Mouse (Mus musculus) forebrain, postnatal 0 days (tissue): ENCODE results near the gene Itgax. TPM values are rescaled to one million over a fixed set of nuclear protein-coding genes. Genes with fewer than 3 reads are reported as not detected.

Experiments
- ATAC-seq: fragments of 200-750 bp; cut with Nextera tagmentation; 2 replicates; pipeline ENCODE4 v1.8.0; 2017; ENCODE audit warnings: mild to moderate bottlenecking, moderate library complexity
- DNase-seq: peaks from one replicate; pipeline ENCODE4 v3.0.0-alpha.2; 2015
- H3K27ac ChIP-seq: fragments of 300-500 bp; sonication (generic); 2 replicates; pipeline ENCODE4 v1.5.1; 2014; ENCODE audit warnings: low read depth, mild to moderate bottlenecking, antibody characterized with exemption, low read length, moderate library complexity, mixed read lengths
- H3K27me3 ChIP-seq: fragments of 300-500 bp; sonication (generic); 2 replicates; pipeline ENCODE4 v1.6.1; 2014; ENCODE audit warnings: mild to moderate bottlenecking, low read length, mixed read lengths; ENCODE audit not compliant: insufficient read depth
- H3K36me3 ChIP-seq: fragments of 300-500 bp; sonication (generic); 2 replicates; pipeline ENCODE4 v1.6.1; 2014; ENCODE audit warnings: mild to moderate bottlenecking, moderate library complexity; ENCODE audit not compliant: insufficient read depth
- H3K4me1 ChIP-seq: fragments of 300-500 bp; sonication (generic); 2 replicates; pipeline ENCODE4 v1.6.1; 2014; ENCODE audit warnings: antibody characterized with exemption; ENCODE audit not compliant: insufficient read depth
- H3K4me2 ChIP-seq: fragments of 300-500 bp; sonication (generic); 2 replicates; pipeline ENCODE4 v1.6.1; 2014; ENCODE audit warnings: low read depth, mild to moderate bottlenecking, moderate library complexity
- H3K4me3 ChIP-seq: fragments of 300-500 bp; sonication (generic); 2 replicates; pipeline ENCODE4 v1.5.1; 2014; ENCODE audit warnings: low read depth, low read length, mixed read lengths
- H3K9ac ChIP-seq: fragments of 300-500 bp; sonication (generic); 2 replicates; pipeline ENCODE4 v1.6.1; 2014; ENCODE audit warnings: mild to moderate bottlenecking
- H3K9me3 ChIP-seq: fragments of 300-500 bp; sonication (generic); 2 replicates; pipeline ENCODE4 v1.6.1; 2016; ENCODE audit warnings: low read length
- CTCF ChIP-seq: sonication (generic); IDR thresholded peaks from 2 replicates; pipeline ENCODE4 v1.5.1; 2016; ENCODE audit warnings: antibody characterized with exemption, control low read depth, low read depth
- WGBS: fragments of 180-500 bp; shearing (Covaris S2); extraction: QIAGEN DNeasy Blood & Tissue Kit; methylation state at CpG from one replicate; pipeline ENCODE4 v1.1.7; 2014; 5-methylcytosine and 5-hydroxymethylcytosine counted together
- polyA plus RNA-seq: library from polyadenylated mRNA; unstranded; fragments of >200 nt; fragmentation: Nextera tagmentation; extraction: Ambion mirVana; gene quantifications from 2 replicates; pipeline ENCODE4 v1.2.1, GENCODE M21; 2015
- total RNA-seq: library from RNA; depleted of rRNA; stranded (reverse); fragments of >200 nt; gene quantifications from 2 replicates; pipeline ENCODE4 v1.2.3, GENCODE M21; 2014; rRNA removed

Itgax gene
- total RNA-seq, result 0.23 and 0.24 TPM in 2 replicates
- polyA plus RNA-seq, result 0.09 and 0.16 TPM in 2 replicates

DNA sequence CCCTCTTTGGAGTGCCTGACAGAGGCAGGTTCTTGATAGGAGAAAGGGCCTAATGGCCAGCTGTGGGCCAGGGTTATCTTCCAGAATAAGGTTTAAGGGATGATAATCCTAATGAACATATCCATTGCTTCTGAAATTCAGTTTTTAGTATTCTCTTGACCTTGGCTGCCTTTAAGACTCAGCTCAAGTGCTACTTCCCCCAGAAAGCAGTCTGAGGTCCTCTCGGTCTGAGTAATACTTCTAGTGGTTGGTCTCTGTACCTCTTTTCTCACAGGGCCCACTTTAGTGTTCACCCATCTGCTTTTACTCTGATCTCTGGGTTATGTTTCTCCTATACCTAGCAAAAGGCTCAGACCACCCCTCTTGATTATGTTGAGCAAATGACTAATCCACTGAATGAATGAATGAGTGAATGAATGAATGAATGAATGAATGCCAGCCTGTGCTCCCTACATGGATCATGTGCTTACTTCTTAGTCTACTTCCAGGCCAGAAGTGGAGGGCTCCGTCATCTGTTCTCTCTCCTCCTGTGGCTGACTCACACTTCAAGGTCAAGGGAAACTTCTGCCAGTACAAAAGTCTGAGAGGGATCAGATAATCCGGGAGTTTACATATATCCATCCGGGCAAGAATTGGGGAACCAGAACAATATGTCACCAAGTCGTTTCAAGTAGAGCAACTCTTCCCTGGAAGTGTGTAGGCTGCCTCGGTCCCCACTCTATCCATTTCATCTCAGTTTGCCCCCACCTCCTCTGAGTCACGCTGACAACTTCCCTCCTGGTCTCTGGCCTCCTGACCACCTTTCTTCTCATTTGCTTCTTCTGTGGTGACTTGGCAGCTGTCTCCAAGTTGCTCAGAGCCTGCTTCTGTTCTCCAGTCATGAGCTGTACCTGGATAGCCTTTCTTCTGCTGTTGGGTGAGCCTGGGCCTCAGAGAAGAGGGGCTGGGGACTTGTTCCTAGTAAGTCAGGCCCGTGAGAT is at the start of gene Itgax:
Gene Itgax, plus strand, starts transcription at position 807 of the 980 bp plus-strand sequence.
- Histone ChIP-seq H3K9me3 (no peaks in the 10 kb centered on the region), H3K4me3 (no peak within 1 kb of the TSS), H3K27me3 (no peaks in the 10 kb centered on the region), H3K4me1 (no peaks in the 10 kb centered on the region), H3K36me3 (no peaks in the 10 kb centered on the region), H3K27ac (no peak within 1 kb of the TSS), H3K9ac (no peak within 1 kb of the TSS), H3K4me2 (no peak within 1 kb of the TSS)
- ATAC-seq (no peak), DNase-seq (no peak)
- TF ChIP-seq CTCF, result no peak
- 80% methylated on average over 8 of the region's 8 CpGs for WGBS

DNA sequence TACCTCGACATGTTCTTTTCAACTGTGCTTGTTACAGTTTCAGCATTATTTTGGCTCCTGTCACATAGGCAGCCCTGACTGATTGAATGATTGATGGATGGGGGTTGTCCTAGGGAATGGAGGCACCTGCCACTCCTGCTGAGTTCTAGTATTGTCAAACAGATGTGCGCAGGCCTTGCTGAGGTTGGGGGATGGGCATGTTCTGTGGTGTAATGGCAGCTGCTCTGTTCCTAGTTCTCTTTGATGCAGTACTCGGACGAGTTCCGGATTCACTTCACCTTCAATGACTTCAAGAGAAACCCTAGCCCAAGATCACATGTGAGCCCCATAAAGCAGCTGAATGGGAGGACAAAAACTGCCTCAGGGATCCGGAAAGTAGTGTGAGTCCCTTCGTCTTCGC is 49.3 kb upstream of the Itgax start:
- Histone ChIP-seq H3K9me3 (no peaks in the 10 kb centered on the region), H3K4me3 (no peak overlapping the region), H3K4me2 (no peak overlapping the region), H3K36me3 (no peaks in the 10 kb centered on the region), H3K27me3 (no peaks in the 10 kb centered on the region), H3K9ac (no peak overlapping the region), H3K27ac (no peak overlapping the region), H3K4me1 (no peaks in the 10 kb centered on the region)
- 80% methylated on average over 8 of the region's 8 CpGs for WGBS
- no peak for TF ChIP-seq CTCF
- no peak for ATAC-seq
- DNase-seq, result no peak

DNA sequence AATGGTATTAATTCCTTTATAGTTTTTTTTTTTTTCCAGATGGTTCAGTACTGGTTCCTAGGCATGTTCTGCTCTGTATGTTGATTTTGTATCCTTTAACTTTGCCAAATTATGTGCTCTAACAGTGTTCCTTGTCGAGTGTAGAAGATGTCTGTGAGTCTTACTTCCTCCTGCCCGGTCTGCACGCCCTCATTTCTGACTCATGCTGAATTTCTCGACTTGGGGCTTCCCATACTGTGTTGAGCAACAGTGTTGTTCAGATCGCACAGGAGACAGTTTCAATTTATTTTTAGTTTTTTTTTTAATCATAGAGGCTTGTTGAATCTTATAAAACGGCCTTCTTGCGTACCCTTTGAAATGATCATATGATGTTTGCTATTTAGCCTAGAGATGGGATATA is 40.2 kb upstream of the Itgax start:
- no peak overlapping the region for H3K9ac ChIP-seq
- H3K9me3 ChIP-seq, result no peaks in the 10 kb centered on the region
- DNase-seq (no peak), ATAC-seq (no peak)
- no peak for TF ChIP-seq CTCF
- H3K27me3 ChIP-seq, result no peaks in the 10 kb centered on the region
- no peak overlapping the region for H3K4me3 ChIP-seq
- no peaks in the 10 kb centered on the region for H3K4me1 ChIP-seq
- no peak overlapping the region for H3K4me2 ChIP-seq
- WGBS, result 84% methylated on average over 7 of the region's 7 CpGs
- no peak overlapping the region for H3K27ac ChIP-seq
- no peaks in the 10 kb centered on the region for H3K36me3 ChIP-seq

DNA sequence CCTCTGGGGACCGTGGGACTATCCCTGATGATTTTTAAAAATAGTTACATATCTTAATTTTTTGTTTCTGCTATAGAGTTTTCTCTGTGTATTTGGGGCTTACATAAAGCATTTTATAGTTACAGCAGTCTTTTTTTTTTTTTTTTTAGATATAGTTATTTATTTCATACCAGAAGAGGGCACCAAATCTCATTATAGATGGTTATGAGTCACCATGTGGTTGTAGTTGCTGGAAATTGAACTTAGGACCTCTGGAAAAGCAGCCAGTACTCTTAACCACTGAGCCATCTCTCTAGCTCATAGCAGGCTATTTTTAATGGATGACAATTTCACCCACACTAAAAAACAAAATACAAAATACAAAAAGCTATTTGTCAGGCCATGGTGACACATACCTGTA is 31.2 kb upstream of the Itgax start:
- DNase-seq (no peak), ATAC-seq (no peak)
- no peak overlapping the region for H3K27ac ChIP-seq
- no peak for TF ChIP-seq CTCF
- WGBS, result 76% methylated on average over 1 of the region's 1 CpGs
- H3K4me1 ChIP-seq, result no peaks in the 10 kb centered on the region
- H3K36me3 ChIP-seq, result no peaks in the 10 kb centered on the region
- H3K4me2 ChIP-seq, result no peak overlapping the region
- H3K4me3 ChIP-seq, result no peak overlapping the region
- no peaks in the 10 kb centered on the region for H3K9me3 ChIP-seq
- no peak overlapping the region for H3K9ac ChIP-seq
- H3K27me3 ChIP-seq, result no peaks in the 10 kb centered on the region

DNA sequence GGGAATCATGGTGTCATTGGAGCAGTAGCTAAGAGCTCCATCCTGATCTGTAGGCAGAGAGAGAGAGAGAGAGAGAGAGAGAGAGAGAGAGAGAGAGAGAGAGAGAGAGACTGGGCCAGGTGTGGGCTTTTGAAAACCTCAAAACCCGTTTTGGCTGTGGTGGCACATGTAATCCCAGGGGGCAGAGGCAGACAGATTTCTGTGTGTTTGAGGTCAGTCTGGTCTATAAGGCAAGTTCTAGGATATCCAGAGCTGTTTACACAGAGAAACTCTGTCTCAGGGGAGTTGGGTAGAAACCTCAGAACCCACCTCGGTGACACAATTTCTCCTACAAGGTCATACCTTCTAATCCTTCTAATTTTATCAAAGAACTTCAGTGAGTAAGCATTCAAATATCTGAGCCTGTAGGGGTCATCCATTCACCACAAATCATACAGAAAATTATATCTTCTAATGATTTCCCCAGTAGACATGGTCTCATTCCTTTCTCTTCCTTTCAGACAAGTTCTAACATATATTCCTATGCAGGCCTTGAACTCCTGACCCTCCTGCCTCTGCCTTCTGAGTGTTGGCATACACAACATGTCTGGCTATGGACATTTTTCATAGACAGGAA is 28.5 kb upstream of the Itgax start:
- DNase-seq, result no peak
- no peaks in the 10 kb centered on the region for H3K36me3 ChIP-seq
- no peaks in the 10 kb centered on the region for H3K9me3 ChIP-seq
- H3K9ac ChIP-seq, result no peak overlapping the region
- ATAC-seq, result no peak
- 89% methylated on average over 2 of the region's 2 CpGs for WGBS
- no peak overlapping the region for H3K4me3 ChIP-seq
- H3K27me3 ChIP-seq, result no peaks in the 10 kb centered on the region
- no peak overlapping the region for H3K27ac ChIP-seq
- no peaks in the 10 kb centered on the region for H3K4me1 ChIP-seq
- no peak overlapping the region for H3K4me2 ChIP-seq
- TF ChIP-seq CTCF, result no peak

DNA sequence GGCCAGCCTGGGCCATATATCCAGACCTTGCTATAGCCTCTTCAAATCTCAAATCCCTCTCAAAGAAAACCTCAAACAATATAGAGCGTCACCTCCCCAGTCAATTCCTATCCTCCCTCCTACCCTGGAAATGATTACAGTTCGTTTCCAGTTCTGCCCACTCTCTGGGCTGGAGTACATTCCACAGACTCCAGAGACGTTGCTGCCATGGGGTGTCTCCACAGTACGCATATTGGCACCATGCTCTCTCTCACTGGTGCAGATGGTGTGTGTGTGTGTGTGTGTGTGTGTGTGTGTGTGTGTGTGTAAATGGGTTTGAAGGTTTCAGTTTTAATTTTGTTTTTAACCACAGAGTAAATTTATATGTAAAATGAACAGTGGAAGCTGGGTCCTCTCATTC is 24.1 kb upstream of the Itgax start:
- Histone ChIP-seq H3K36me3 (no peaks in the 10 kb centered on the region), H3K4me1 (no peaks in the 10 kb centered on the region), H3K4me2 (no peak overlapping the region), H3K4me3 (no peak overlapping the region), H3K9me3 (no peaks in the 10 kb centered on the region), H3K9ac (no peak overlapping the region), H3K27ac (no peak overlapping the region), H3K27me3 (no peaks in the 10 kb centered on the region)
- TF ChIP-seq CTCF, result peak; percentile 55
- ATAC-seq, result peak; percentile 81
- DNase-seq, result peak; percentile 77
- WGBS, result 46% methylated on average over 4 of the region's 4 CpGs

DNA sequence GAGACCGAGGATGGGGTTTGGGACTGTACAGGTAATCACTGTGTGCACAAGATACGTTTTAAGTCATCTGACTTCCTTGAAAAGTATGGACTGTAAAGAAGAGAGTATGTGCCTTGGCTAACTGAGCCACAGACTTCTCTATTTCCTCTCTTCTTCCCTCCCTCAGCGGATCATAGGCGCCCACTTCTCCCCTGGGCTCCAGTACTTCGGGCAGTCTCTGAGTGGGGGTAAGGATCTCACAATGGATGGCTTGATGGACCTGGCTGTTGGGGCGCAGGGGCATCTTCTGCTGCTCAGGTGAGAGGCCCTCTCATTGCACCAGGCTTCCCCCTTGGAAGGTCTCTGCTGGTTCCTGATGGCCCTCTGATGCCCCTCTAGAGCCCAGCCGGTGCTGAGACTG is 21.9 kb upstream of the Itgax start:
- no peak for TF ChIP-seq CTCF
- WGBS, result 94% methylated on average over 7 of the region's 7 CpGs
- DNase-seq (no peak), ATAC-seq (no peak)
- Histone ChIP-seq H3K27ac (no peak overlapping the region), H3K9me3 (no peaks in the 10 kb centered on the region), H3K4me1 (no peaks in the 10 kb centered on the region), H3K27me3 (no peaks in the 10 kb centered on the region), H3K9ac (no peak overlapping the region), H3K4me2 (no peak overlapping the region), H3K4me3 (no peak overlapping the region), H3K36me3 (no peaks in the 10 kb centered on the region)
